Mouse (Mus musculus): ENCODE data around the gene Adarb1. TPM values are rescaled to one million over a fixed set of nuclear protein-coding genes. Genes with fewer than 3 reads are reported as not detected.

The Adarb1 gene
- total RNA-seq, 2 experiments from 2014 or later = 16.7 to 18.2 TPM

- DNase-seq = no peak
Measured at GRCm38 (mm10) chr10:77383045-77383444, 35.0 kb downstream of the Adarb1 start.

DNA sequence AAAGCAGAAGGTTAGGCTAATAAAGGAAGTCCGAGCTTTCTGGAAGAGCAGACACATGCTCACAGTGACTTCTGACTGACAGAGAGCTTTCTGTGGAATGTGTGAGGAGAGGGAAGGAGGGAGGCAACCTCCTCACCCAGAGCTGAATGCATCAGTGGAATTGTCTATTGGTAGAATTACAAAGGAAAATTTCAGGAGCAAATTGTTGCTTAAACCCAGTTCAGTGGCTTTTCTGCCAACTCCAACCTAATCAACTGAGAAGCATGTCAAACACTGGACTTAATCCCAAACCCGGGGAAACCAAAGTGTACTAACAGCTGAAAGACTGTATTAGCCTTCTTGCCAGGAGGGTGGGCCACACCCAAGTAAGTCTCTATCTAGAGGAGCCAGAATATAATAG lies 36.9 kb downstream of the Adarb1 start:
- DNase-seq = no peak

GRCm38 (mm10) chr10:77380716-77381115 lies 37.4 kb downstream of the Adarb1 start:
- peak; percentile 23 for DNase-seq

DNA sequence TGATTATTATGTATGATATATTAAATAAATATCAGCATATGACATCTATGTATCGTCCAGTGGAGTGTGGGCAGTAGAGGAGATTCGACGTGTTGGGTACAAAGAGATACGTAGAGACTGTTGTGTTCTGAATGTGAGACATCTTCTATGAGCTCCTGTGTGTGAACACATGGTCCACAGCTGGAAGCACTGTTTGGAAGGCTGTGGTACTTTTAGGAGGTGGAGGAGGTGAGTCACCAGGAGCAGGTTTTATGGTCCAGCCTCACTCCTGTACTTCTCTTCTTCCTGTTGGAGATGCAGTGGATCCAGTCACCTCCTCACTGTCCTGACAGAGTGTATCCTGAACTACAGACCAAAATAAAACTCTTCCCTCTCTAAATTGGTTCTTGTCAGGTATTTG lies 38.9 kb downstream of the Adarb1 start:
- DNase-seq = no peak

- DNase-seq = peak; percentile 7
Measured at GRCm38 (mm10) chr10:77376056-77376455, 42.0 kb downstream of the Adarb1 start.

- DNase-seq = no peak
Measured at GRCm38 (mm10) chr10:77374948-77375347, 43.1 kb downstream of the Adarb1 start.

GRCm38 (mm10) chr10:77374407-77374806 lies 43.7 kb downstream of the Adarb1 start:
- DNase-seq = no peak

- no peak for DNase-seq
Measured at GRCm38 (mm10) chr10:77370129-77370528, 47.9 kb downstream of the Adarb1 start.

DNA sequence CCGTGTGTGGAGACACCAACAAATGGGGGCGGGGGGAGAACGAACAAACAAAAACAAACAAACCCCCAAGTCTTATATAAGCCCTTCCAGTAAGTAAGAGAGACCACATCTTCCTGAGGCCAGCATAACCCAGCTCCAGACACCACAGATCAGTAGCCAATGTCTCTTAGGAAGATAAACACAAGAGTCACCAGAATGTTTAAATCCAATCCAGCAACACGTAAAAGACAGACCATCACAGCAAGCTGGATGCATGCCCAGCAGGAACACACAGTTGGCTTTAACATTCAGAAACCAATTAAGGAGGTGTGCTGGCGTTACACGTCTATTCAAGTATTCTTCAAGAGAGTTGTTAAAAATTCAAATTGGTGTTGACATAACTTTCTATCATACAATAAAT lies 50.1 kb downstream of the Adarb1 start:
- DNase-seq = no peak

DNA sequence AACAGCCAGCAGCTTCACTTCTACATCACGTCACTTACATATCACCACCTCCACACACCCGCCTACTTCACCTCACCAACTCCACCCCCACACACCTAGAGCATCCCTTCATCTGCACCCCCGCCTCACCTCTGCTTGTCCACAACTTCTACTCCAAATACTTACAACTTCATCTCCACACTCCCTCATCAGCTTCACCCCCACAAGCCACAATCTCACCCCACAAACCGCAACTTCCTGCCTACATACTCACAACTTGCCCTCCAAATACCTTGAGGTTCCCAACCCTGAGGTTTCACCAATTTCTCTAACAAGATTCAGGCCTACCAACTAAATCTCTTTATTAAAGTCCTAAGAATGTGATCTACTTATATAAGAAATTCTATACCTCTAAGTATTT lies 51.1 kb downstream of the Adarb1 start:
- DNase-seq = no peak

GRCm38 (mm10) chr10:77365212-77365611 lies 52.9 kb downstream of the Adarb1 start:
- DNase-seq = no peak

DNA sequence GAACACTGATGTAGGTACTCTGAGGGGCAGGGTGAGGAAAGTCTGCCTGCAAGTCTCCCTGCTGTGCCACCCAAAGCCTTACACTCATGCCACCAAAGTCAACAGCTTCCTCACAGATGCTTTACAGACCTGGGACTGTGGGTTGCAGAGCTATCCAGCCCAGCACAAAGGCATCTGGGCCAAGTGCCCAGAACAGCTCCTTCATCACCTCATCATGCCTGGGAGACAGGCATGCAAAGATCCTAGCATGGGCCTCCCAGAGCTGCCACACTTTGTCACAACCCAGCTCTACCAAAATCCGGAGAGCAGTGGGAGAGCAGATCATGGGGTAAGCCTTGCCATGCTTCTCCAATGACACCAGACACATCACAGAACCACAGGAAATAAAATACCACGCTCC lies 57.6 kb downstream of the Adarb1 start:
- DNase-seq = no peak

DNA sequence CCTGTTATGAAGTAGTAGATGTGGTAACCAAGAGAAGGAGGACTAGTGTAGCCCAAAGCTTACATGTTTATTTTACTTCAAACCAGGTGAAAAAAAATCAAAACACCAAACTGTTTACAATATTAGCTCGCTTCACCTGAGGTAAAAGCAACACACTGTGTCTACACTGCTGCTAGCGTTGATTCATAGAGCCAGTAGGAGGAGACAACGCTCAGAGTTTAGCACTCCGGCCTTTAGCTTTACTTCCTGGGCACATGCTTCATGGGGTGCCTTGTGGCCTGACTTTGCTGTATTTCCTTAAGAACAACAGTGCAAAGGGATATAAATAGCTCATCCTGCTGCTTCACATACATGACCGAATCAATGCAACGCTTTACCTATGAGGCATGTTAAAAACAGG lies 60.1 kb downstream of the Adarb1 start:
- peak; percentile 17 for DNase-seq

DNA sequence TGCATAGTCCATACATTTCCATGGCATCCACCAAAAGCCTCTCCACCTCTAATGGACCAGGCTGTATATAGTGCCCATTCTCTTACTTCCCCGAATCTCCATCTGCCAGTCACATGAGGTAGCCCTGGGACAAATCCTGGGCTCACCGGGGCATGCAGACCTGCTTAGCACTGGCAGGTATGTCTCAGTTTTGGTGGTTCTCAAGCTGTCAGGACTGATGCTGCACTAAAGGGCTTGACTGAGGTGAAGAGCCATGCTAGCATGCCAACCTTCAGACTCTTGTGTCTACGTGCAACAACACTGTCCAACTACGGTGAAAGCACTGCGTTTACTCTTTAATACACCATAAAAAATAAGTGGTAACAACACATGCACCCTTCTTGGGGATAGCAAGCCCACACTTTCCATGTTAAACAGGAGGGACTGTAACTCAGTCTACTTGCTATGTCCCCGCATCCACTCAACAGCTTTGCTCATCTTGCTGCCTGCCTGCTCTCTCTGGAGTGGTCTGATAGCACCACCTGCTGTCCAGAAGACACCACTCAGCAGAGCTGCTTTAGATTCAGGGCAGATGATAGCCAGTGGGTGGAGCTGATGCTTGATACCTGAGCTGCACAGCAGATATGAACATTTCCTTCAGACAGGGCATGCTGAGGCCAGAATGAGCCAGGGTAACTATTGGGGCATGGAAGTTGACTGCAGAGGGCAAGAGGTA lies 64.9 kb downstream of the Adarb1 start:
- DNase-seq = peak; percentile 87

- DNase-seq = peak; percentile 51
Measured at GRCm38 (mm10) chr10:77342842-77343241, 75.2 kb downstream of the Adarb1 start.

DNA sequence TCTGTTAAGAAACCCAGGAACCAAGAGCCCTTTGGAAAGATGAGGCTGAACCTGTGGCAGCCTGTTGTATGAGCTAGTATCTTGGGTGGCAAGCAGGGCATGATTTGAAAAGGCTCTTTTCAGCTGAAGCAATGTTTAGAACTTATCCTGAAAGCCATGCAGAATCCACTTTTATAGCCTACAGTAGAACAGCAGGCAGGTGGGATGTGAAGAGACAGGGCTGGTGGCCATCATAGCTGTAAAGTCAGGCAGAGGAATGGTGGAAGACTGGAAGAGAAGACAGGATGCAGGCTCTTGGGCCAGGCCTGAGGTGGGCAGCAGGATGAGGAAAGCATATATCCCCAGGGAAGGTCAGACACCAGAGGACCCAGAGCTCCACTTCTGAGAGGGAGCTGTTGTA lies 76.4 kb downstream of the Adarb1 start:
- no peak for DNase-seq

- no peak for DNase-seq
Measured at GRCm38 (mm10) chr10:77341059-77341458, 77.0 kb downstream of the Adarb1 start.

DNA sequence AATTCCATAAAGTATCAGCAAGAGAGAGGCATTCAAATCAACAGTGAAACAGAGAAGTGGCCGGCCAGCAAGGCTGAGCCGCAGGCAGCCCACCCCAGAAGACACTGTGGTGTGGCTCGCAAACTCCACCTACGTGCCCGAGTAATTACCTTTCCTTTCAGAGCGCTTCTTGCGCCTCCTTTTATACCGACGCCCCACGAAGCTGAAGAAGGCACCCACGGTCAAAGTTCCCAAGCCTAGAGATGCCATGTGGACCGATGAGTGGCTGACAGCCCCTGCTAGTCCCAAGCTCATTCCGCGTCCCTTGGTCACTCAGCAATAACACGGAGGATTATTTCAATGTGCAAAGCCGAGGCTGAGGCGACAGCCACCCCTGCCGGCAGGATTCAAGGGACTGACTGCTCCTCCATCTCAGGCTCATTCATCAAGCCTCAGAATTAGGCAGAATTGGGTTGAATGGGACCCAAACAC lies 78.2 kb downstream of the Adarb1 start:
- peak; percentile 54 for DNase-seq

- DNase-seq = no peak
Measured at GRCm38 (mm10) chr10:77333518-77333917, 84.6 kb downstream of the Adarb1 start.

DNA sequence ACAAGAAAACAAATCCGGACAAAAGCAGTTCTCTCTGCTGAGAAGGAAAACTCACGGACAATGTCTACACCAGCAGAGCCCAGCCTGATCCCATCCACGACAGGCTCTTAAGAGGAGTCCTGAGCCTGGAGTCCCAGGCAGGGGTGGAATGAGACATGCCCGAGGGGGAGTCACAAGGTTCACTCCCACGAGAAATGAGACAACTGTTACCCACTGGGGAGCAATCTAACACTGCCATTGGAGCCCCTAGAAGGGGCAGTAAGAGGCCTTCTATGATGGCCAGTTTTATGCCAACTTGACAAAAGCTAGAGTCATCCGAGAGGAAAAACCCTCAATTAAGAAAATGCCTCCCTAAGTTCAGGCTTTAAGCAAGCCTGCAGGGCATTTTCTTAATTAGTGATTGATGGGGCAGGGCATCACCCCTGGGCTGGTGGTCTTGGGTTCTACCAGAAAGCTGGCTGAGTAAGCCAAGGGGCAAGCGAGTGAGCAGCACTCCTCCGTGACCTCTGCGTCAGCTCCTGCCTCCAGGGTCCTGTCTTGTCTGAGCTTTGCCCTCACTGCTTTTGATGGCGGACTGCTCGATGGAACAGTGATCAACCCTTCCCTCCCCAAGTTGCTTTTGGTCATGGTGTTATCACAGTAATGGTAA lies 88.5 kb downstream of the Adarb1 start:
- no peak for DNase-seq

GRCm38 (mm10) chr10:77324716-77325115 lies 93.4 kb downstream of the Adarb1 start:
- no peak for DNase-seq

GRCm38 (mm10) chr10:77321611-77322010 lies 96.5 kb downstream of the Adarb1 start:
- no peak for DNase-seq

GRCm38 (mm10) chr10:77321001-77321400 lies 97.1 kb downstream of the Adarb1 start:
- no peak for DNase-seq

GRCm38 (mm10) chr10:77315682-77316081 lies 102.4 kb downstream of the Adarb1 start:
- no peak for DNase-seq

All from adrenal gland, postnatal 10 days (tissue).